Mouse (Mus musculus) bone marrow, adult 2 months (tissue): ENCODE data around the gene Acaa1b.

ENCODE experiments used
- CTCF ChIP-seq: fragments of 200-500 bp; IDR thresholded peaks from 2 replicates; pipeline ENCODE4 v1.5.1; 2011; ENCODE audit warnings: low read length, control low read depth; ENCODE audit not compliant: control insufficient read depth, insufficient read depth
- POLR2A ChIP-seq: fragments of 200-500 bp; IDR thresholded peaks from 2 replicates; pipeline ENCODE4 v1.6.1; 2011; ENCODE audit warnings: low read depth, mild to moderate bottlenecking, control low read depth, low read length, borderline replicate concordance; ENCODE audit not compliant: control insufficient read depth

DNA sequence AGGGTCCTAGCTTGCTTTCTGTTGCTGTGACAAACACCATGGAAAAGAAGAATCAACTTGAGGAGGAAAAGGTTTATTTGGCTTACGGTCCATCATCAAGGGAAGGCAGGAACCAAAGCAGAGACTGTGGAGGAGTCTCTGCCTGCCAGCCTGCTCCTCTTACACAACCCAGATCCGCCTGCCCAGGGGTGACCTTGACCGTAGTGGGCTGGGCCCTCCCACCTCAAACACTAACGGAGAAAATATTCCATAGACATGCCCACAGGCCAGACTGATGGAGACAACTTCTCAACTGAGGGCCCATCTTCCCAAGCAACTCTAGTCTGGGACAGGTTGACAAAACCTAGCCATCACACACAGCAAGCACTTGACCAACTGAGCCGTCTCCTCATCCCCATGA, 14.8 kb downstream of the Acaa1b start:
- no peak for TF ChIP-seq CTCF
- no peak for TF ChIP-seq POLR2A
